18 mouse cellular contexts compared by ENCODE assay signal in genomic region chr3:153160683-153161082, GRCm38 (mm10).
"Had no signal": no experiment of that assay in that cellular context is flagged by ENCODE, and none has a peak within 500 bp of the region (broad histone marks: within the 10 kb centered on the region; RNA-seq: fewer than 3 reads in every experiment).

No protein-coding gene starts in this region.

- ATAC-seq: midbrain, embryonic 13.5 days; midbrain, embryonic 15.5 days had no signal

- H3K9me3 ChIP-seq: midbrain, embryonic 10.5 days; midbrain, embryonic 13.5 days; midbrain, embryonic 15.5 days; neural tube, embryonic 13.5 days; neural tube, embryonic 15.5 days had no signal

- H3K4me2 ChIP-seq: lung, embryonic 14.5 days; midbrain, embryonic 13.5 days; midbrain, embryonic 15.5 days; neural tube, embryonic 13.5 days; neural tube, embryonic 15.5 days had no signal

- DNase-seq: lung, adult 18-20 months; lung, embryonic 14.5 days; lung, postnatal 10 days; lung, postnatal 4 days; retina, postnatal 1 day; right cerebral cortex, adult 18-20 months; right cerebral cortex, postnatal 25 days; right cerebral cortex, postnatal 4 days; spleen, adult 18-20 months; thymus, adult 18-20 months; thymus, postnatal 14 days; thymus, postnatal 36 days had no signal

- H3K9ac ChIP-seq: lung, embryonic 14.5 days; midbrain, embryonic 13.5 days; midbrain, embryonic 15.5 days; neural tube, embryonic 13.5 days; neural tube, embryonic 15.5 days had no signal

- H3K36me3 ChIP-seq: midbrain, embryonic 10.5 days; midbrain, embryonic 13.5 days; midbrain, embryonic 15.5 days; neural tube, embryonic 13.5 days; neural tube, embryonic 15.5 days had no signal

- H3K4me3 ChIP-seq: midbrain, embryonic 10.5 days; midbrain, embryonic 13.5 days; midbrain, embryonic 15.5 days; myocyte; neural tube, embryonic 13.5 days; neural tube, embryonic 15.5 days had no signal

- H3K4me1 ChIP-seq: midbrain, embryonic 10.5 days; midbrain, embryonic 13.5 days; neural tube, embryonic 13.5 days; neural tube, embryonic 15.5 days had no signal

- H3K27ac ChIP-seq: midbrain, embryonic 10.5 days; midbrain, embryonic 13.5 days; midbrain, embryonic 15.5 days; neural tube, embryonic 13.5 days; neural tube, embryonic 15.5 days had no signal

- H3K27me3 ChIP-seq: midbrain, embryonic 13.5 days; midbrain, embryonic 15.5 days; neural tube, embryonic 13.5 days; neural tube, embryonic 15.5 days had no signal
